Mouse (Mus musculus) midbrain, embryonic 16.5 days (tissue): ENCODE data around the gene Taf1c. TPM values are rescaled to one million over a fixed set of nuclear protein-coding genes. Genes with fewer than 3 reads are reported as not detected.

Source experiments
- ATAC-seq: fragments of 200-750 bp; cut with Nextera tagmentation; 2 replicates; pipeline ENCODE4 v1.8.0; 2017; ENCODE audit warnings: moderate TSS enrichment
- H3K27ac ChIP-seq: fragments of 300-500 bp; sonication (generic); 2 replicates; pipeline ENCODE4 v1.5.1; 2014; ENCODE audit warnings: mild to moderate bottlenecking, low read length, mixed read lengths
- H3K27me3 ChIP-seq: fragments of 300-500 bp; sonication (generic); 2 replicates; pipeline ENCODE4 v1.6.1; 2014; ENCODE audit warnings: low read depth, low read length, mixed read lengths; ENCODE audit not compliant: control insufficient read depth, insufficient read depth
- H3K36me3 ChIP-seq: fragments of 300-500 bp; sonication (generic); 2 replicates; pipeline ENCODE4 v1.6.1; 2014; ENCODE audit warnings: mild to moderate bottlenecking, low read length, moderate library complexity, mixed read lengths; ENCODE audit not compliant: control insufficient read depth, insufficient read depth
- H3K4me1 ChIP-seq: fragments of 300-500 bp; sonication (generic); 2 replicates; pipeline ENCODE4 v1.6.1; 2014; ENCODE audit warnings: mild to moderate bottlenecking, low read length, mixed read lengths; ENCODE audit not compliant: control insufficient read depth, insufficient read depth
- H3K4me2 ChIP-seq: fragments of 300-500 bp; sonication (generic); 2 replicates; pipeline ENCODE4 v1.6.1; 2014; ENCODE audit warnings: mild to moderate bottlenecking, low read length, mixed read lengths
- H3K4me3 ChIP-seq: fragments of 300-500 bp; sonication (generic); 2 replicates; pipeline ENCODE4 v1.5.1; 2014; ENCODE audit warnings: low read depth, mild to moderate bottlenecking, low read length, moderate library complexity, mixed read lengths
- H3K9ac ChIP-seq: fragments of 300-500 bp; sonication (generic); 2 replicates; pipeline ENCODE4 v1.6.1; 2014; ENCODE audit warnings: low read depth, low read length, mixed read lengths
- H3K9me3 ChIP-seq: fragments of 300-500 bp; sonication (generic); replicated peaks from 2 replicates; pipeline ENCODE4 v1.6.1; 2014; ENCODE audit warnings: mild to moderate bottlenecking, low read length, mixed read lengths; ENCODE audit not compliant: control insufficient read depth, poor library complexity, severe bottlenecking
- WGBS: fragments of 180-500 bp; shearing (Covaris S2); extraction: QIAGEN DNeasy Blood & Tissue Kit; methylation state at CpG from one replicate; pipeline ENCODE4 v1.1.7; 2014; 5-methylcytosine and 5-hydroxymethylcytosine counted together
- polyA plus RNA-seq: library from polyadenylated mRNA; unstranded; fragments of >200 nt; fragmentation: Nextera tagmentation; extraction: Ambion mirVana; gene quantifications from 2 replicates; pipeline ENCODE4 v1.2.1, GENCODE M21; 2015

The Taf1c gene
- polyA plus RNA-seq, 1 experiment from 2014 or later, result 14.6 TPM

DNA sequence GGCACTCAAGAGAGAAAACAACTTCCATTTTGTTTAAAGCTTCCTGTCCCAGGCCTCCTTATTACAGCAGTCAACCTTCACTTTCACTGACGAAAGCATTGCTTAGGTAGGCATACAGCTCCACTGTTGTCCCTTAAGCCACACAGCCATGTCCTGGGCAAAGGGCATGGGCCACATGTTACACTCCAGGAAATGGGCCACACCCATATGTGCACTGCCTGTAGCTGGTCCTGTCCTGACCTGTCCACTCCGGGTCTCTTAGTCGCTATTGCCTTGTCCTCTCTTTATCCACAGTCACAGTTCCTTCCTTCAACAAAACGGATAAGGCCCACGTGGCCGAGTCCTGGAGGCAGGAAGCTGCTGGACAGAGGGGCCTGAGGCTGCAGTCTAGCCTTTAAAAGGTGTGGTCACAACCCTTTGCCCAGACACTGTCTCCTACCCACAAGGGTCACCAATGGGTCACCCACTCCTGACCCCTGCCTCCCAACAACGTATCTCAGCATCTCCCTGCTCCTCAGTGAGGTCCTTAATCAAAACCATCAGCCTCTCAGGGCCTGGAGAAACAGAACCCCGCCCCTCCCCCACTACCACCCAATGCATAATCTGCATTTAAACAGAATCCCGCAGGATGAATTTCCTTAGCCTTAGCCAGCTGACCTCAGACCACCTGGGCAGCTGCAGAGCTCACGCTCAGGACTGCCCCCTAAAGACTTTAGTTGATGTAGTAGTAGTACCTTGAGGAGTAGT is 22.8 kb upstream of the Taf1c start:
- Histone ChIP-seq H3K9me3 (no peaks in the 10 kb centered on the region), H3K4me2 (no peak overlapping the region), H3K36me3 (no peaks in the 10 kb centered on the region), H3K4me1 (no peaks in the 10 kb centered on the region; the same call in 1 of the 2 replicates), H3K27me3 (no peaks in the 10 kb centered on the region), H3K4me3 (no peak overlapping the region), H3K9ac (no peak overlapping the region), H3K27ac (no peak overlapping the region)
- WGBS, result 46% methylated on average over 10 of the region's 10 CpGs
- no peak for ATAC-seq

DNA sequence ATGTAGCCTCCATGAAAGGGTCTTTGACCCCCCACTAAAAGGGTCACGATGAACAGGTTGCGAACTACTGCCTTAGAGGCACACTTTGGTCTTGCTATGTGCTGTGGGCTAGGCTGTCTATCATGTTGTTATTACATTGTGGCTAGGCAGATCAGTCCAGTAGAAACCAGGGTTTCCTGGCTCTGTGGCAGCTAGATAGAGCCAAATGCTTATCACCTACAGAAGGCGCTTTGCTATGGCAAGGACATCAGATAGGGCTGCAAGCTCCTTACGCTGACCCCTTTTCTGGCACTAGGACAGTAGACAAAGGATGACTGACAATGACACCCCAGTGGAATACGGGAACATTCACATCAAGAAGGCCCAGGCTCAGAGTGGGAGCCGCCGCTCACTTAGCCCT is 22.2 kb upstream of the Taf1c start:
- no peaks in the 10 kb centered on the region for H3K9me3 ChIP-seq
- ATAC-seq, result no peak
- H3K36me3 ChIP-seq, result no peaks in the 10 kb centered on the region
- no peak overlapping the region for H3K27ac ChIP-seq
- no peaks in the 10 kb centered on the region; the same call in 1 of the 2 replicates for H3K4me1 ChIP-seq
- no peaks in the 10 kb centered on the region for H3K27me3 ChIP-seq
- WGBS, result 83% methylated on average over 7 of the region's 7 CpGs
- no peak overlapping the region for H3K4me3 ChIP-seq
- H3K9ac ChIP-seq, result no peak overlapping the region
- no peak overlapping the region for H3K4me2 ChIP-seq

DNA sequence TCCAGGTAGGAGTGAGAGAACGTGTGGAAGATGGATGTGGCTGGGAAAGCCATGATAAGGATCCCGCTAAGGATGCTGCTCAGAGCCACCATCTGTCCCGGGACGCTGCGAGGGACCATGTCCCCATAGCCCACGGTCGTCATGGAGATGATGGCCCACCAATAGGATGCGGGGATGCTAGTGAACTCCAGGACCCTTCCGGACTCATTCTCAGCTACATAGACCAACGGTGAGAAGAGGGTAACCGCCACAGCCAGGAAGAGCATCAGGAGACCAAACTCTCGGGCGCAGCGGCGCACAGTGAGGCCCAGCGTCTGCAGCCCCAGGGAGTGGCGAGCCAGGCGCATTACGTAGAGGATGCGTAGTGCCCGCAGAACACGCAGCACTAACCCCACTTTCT is 20.8 kb upstream of the Taf1c start:
- Histone ChIP-seq H3K4me1 (no peaks in the 10 kb centered on the region), H3K27me3 (no peaks in the 10 kb centered on the region), H3K9me3 (no peaks in the 10 kb centered on the region), H3K4me3 (no peak overlapping the region), H3K27ac (no peak overlapping the region), H3K4me2 (no peak overlapping the region), H3K36me3 (no peaks in the 10 kb centered on the region), H3K9ac (no peak overlapping the region)
- ATAC-seq, result no peak
- 80% methylated on average over 22 of the region's 22 CpGs for WGBS

DNA sequence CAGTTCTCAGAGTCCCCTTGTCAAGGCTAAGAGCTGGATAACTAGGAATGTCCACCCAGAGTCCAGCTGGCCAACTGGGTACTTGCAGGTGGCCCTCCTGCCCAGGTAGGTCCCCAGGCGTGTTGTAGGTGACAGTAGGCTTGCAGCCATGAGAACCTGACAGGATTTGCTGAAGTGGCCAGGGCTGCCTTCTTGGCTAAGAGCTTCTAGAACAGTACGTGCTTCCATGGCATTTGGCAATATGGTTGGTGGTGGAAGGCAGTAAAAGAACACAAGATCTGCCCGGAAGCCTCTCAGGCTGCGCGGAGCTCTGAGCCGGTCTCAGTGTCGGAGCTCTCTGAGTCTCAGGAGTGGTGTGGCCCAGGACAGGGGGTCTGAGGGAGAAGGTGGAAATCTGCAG is 19.9 kb upstream of the Taf1c start:
- no peaks in the 10 kb centered on the region for H3K27me3 ChIP-seq
- H3K9ac ChIP-seq, result no peak overlapping the region
- H3K27ac ChIP-seq, result no peak overlapping the region
- H3K9me3 ChIP-seq, result no peaks in the 10 kb centered on the region
- no peak for ATAC-seq
- no peaks in the 10 kb centered on the region for H3K36me3 ChIP-seq
- no peak overlapping the region for H3K4me2 ChIP-seq
- H3K4me3 ChIP-seq, result no peak overlapping the region
- WGBS, result 90% methylated on average over 7 of the region's 7 CpGs
- H3K4me1 ChIP-seq, result no peaks in the 10 kb centered on the region

DNA sequence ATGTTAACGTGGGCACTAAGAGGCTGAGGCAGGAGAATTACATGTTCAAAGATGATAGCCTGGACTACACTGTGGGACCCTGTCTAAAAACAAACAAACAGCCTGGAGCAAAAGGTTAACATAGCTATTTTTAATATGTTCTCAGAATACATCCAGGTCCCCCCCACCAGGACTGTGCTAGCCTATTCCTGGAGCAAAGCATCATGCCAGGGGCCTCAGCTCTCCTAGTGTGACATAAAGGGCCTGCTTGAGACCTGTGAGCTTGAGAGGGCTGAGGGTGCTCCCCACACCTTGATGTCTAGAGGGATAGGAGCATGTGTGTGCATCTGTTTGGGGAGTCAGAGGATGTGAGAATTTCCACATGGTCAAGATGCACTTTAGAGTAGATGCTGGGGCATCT is 18.7 kb upstream of the Taf1c start:
- Histone ChIP-seq H3K27ac (no peak overlapping the region), H3K4me1 (no peaks in the 10 kb centered on the region), H3K9ac (no peak overlapping the region), H3K27me3 (no peaks in the 10 kb centered on the region), H3K36me3 (no peaks in the 10 kb centered on the region), H3K4me2 (no peak overlapping the region), H3K4me3 (no peak overlapping the region), H3K9me3 (no peaks in the 10 kb centered on the region)
- no peak for ATAC-seq
- 84% methylated on average over 1 of the region's 1 CpGs for WGBS

DNA sequence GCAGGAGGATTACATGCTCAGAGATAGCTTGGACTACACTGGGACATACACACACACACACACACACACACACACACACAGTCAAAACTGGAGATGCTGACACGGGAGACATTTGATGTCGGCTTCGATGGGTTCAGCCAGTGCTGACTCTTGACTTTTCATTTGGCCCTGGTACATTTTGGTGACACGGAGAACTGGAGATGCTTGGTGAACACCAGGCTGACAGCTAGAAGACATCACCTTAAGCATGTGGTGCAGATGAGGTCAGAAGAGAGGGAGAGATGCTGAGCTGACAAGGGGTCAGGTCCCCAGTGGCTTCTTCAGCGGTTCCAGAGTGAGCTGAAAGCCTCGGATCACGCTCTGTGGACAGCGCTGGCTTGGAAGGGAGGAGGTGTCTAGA is 18.0 kb upstream of the Taf1c start:
- no peak overlapping the region for H3K4me2 ChIP-seq
- no peaks in the 10 kb centered on the region for H3K27me3 ChIP-seq
- no peak overlapping the region for H3K9ac ChIP-seq
- H3K36me3 ChIP-seq, result no peaks in the 10 kb centered on the region
- no peak overlapping the region for H3K4me3 ChIP-seq
- no peaks in the 10 kb centered on the region for H3K9me3 ChIP-seq
- WGBS, result 87% methylated on average over 8 of the region's 8 CpGs
- H3K4me1 ChIP-seq, result no peaks in the 10 kb centered on the region
- H3K27ac ChIP-seq, result no peak overlapping the region
- no peak for ATAC-seq

DNA sequence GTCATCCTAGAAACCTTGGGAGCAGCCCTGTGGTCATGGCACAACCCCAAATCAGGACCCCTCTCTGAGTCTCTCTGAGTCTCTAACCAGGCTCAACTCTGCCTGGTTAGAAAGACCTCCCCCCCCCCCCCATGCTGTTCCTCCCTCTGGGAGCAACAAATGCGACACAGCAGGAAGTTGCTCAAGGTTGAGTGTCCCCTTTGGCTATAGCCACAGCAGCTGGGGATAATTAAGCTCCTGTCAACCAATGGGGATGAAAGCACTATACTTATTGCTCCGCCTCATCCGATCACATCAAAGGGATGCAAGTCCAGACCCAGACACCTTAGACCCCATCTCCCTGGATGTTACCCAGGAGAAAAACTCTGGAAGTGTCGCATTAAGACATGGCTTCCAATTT is 17.5 kb upstream of the Taf1c start:
- Histone ChIP-seq H3K9ac (no peak overlapping the region), H3K9me3 (no peaks in the 10 kb centered on the region), H3K4me2 (no peak overlapping the region), H3K36me3 (no peaks in the 10 kb centered on the region), H3K27me3 (no peaks in the 10 kb centered on the region), H3K4me1 (no peaks in the 10 kb centered on the region), H3K27ac (no peak overlapping the region), H3K4me3 (no peak overlapping the region)
- no peak for ATAC-seq
- WGBS, result 59% methylated on average over 4 of the region's 4 CpGs

DNA sequence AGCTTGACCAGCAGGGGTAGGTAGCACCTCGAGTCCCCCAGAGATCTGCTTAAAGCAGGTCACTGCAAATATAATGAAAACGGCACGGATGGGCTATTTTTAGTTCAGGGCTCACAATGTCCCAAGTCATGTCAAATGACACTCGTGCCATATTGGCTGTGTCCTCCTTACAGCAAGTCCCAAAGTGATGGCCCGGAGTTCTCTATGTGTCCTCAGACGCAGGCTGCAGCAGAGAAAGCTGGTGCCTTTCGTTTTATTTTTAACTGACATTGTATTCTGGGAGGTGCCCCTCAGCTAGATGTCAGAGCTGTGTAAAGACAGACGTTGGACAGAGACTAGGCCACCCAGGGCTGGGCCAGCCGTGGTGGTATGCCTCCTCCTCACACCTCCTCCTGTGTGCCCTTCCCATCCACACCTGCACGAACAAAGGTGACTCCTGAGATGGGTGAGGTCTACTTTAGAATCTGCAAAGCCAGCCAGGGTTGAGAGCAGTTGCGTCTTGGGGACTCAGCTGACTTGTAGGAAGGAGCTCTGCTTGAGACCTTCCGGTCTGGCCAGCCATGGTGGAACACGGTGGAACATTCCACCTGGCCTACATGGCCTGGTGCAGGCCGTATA is 15.9 kb upstream of the Taf1c start:
- Histone ChIP-seq H3K4me3 (no peak overlapping the region), H3K9me3 (no peaks in the 10 kb centered on the region), H3K27ac (no peak overlapping the region), H3K27me3 (no peaks in the 10 kb centered on the region), H3K36me3 (no peaks in the 10 kb centered on the region), H3K4me1 (no peaks in the 10 kb centered on the region), H3K9ac (no peak overlapping the region), H3K4me2 (no peak overlapping the region)
- WGBS, result 89% methylated on average over 14 of the region's 14 CpGs
- ATAC-seq, result no peak

DNA sequence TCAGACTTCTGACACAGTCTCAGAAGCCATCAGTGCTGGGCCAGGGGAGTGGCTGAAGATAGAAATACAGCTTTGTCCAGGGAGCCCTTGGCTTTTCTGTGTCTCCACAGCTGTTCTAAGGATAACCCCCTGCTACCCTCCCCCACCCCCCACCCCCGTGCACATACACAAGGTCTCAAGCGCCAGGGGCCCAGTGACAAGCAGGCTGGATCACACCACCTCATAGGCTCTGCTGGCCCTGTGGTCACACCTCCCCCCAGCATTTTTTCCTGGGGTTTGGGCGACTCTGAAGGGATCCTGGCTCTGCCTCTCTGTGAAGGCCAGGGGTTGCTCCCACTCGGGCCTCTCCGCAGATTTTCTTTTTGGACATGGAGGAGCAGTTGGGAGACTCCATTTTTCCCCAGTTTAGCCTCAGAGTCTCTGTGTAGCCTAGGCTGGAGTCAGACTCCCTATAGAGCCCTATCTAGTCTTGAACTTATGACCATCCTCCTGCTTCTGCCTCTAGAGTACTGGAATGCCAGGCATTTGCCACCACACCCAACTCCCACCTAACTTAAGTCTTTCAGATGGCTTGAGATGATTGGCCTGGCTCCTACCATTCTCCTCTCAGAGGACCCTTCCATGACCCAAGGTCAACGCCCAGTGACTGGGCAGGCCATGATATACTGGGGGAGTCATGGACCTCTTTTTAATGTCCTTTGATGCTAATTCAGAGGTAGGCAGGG is 15.3 kb upstream of the Taf1c start:
- Histone ChIP-seq H3K4me2 (no peak overlapping the region), H3K9me3 (no peaks in the 10 kb centered on the region), H3K27ac (no peak overlapping the region), H3K4me3 (no peak overlapping the region), H3K4me1 (no peaks in the 10 kb centered on the region), H3K36me3 (no peaks in the 10 kb centered on the region), H3K9ac (no peak overlapping the region), H3K27me3 (no peaks in the 10 kb centered on the region)
- WGBS, result 80% methylated on average over 6 of the region's 6 CpGs
- ATAC-seq, result no peak
